Mouse (Mus musculus) neural tube, embryonic 13.5 days (tissue): ENCODE data around the gene Rbpjl. TPM values are rescaled to one million over a fixed set of nuclear protein-coding genes. Genes with fewer than 3 reads are reported as not detected.

Experiments
- ATAC-seq: fragments of 200-750 bp; cut with Nextera tagmentation; 2 replicates; pipeline ENCODE4 v1.8.0; 2017; ENCODE audit warnings: low read depth, mild to moderate bottlenecking, moderate TSS enrichment, moderate library complexity
- H3K27ac ChIP-seq: fragments of 300-500 bp; sonication (generic); replicated peaks from 2 replicates; pipeline ENCODE4 v1.5.1; 2015; ENCODE audit warnings: moderate library complexity, mild to moderate bottlenecking, inconsistent platforms
- H3K27me3 ChIP-seq: fragments of 300-500 bp; sonication (generic); 2 replicates; pipeline ENCODE4 v1.6.1; 2015; ENCODE audit warnings: mild to moderate bottlenecking, inconsistent platforms
- H3K36me3 ChIP-seq: fragments of 300-500 bp; sonication (generic); 2 replicates; pipeline ENCODE4 v1.6.1; 2015; ENCODE audit warnings: mild to moderate bottlenecking, inconsistent platforms
- H3K4me1 ChIP-seq: fragments of 300-500 bp; sonication (generic); replicated peaks from 2 replicates; pipeline ENCODE4 v1.6.1; 2015; ENCODE audit warnings: inconsistent platforms
- H3K4me2 ChIP-seq: fragments of 300-500 bp; sonication (generic); 2 replicates; pipeline ENCODE4 v1.6.1; 2015; ENCODE audit warnings: inconsistent platforms, mild to moderate bottlenecking, moderate library complexity
- H3K4me3 ChIP-seq: fragments of 300-500 bp; sonication (generic); 2 replicates; pipeline ENCODE4 v1.5.1; 2015; ENCODE audit warnings: mild to moderate bottlenecking, inconsistent platforms
- H3K9ac ChIP-seq: fragments of 300-500 bp; sonication (generic); 2 replicates; pipeline ENCODE4 v1.6.1; 2015; ENCODE audit warnings: moderate library complexity, mild to moderate bottlenecking, inconsistent platforms
- H3K9me3 ChIP-seq: fragments of 300-500 bp; sonication (generic); 2 replicates; pipeline ENCODE4 v1.6.1; 2016; ENCODE audit warnings: inconsistent platforms
- WGBS: fragments of 180-500 bp; shearing (Covaris S2); methylation state at CpG from one replicate; pipeline ENCODE4 v1.1.7; 2015; 5-methylcytosine and 5-hydroxymethylcytosine counted together
- polyA plus RNA-seq: library from polyadenylated mRNA; unstranded; fragments of >200 nt; fragmentation: Nextera tagmentation; extraction: Ambion mirVana; gene quantifications from 2 replicates; pipeline ENCODE4 v1.2.1, GENCODE M21; 2015

The Rbpjl gene
- polyA plus RNA-seq = 0.08 and 0.10 TPM in 2 replicates

DNA sequence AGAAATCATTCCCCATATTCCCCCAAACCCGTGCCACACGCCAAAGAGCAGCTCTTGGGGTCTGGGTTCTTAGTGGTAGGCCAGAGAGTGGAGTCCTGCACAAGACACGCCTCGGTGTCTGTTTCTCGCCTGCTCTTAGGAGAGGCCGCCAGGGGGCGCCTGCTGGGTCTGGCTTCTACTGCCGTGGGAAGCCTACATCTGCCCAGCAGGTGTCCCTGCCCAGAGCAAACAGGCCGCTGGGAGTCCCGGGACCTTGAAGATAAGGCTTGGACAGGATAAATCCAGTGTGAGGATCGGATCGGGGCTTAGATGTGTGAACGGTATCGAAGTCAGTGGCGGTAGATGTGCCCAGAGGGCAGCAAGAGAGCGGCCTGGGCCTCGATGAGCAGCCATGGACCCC is at the start of gene Rbpjl:
TSS of gene Rbpjl (plus strand) at position 236 of the 400 bp plus-strand sequence.
- ATAC-seq = no peak
- Histone ChIP-seq H3K27ac (no peak within 1 kb of the TSS), H3K9me3 (no peaks in the 10 kb centered on the region), H3K27me3 (peaks cover 92% of the 10 kb centered on the region), H3K4me2 (peak within 1 kb of the TSS; percentile 59), H3K4me3 (peak within 1 kb of the TSS; percentile 33), H3K9ac (0 out of 2 replicates have a peak within 1 kb of the TSS, but pooled peaks have one; percentile 27), H3K4me1 (peaks cover 28% of the 10 kb centered on the region), H3K36me3 (no peaks in the 10 kb centered on the region)
- WGBS = 2% methylated on average over 17 of the region's 17 CpGs

DNA sequence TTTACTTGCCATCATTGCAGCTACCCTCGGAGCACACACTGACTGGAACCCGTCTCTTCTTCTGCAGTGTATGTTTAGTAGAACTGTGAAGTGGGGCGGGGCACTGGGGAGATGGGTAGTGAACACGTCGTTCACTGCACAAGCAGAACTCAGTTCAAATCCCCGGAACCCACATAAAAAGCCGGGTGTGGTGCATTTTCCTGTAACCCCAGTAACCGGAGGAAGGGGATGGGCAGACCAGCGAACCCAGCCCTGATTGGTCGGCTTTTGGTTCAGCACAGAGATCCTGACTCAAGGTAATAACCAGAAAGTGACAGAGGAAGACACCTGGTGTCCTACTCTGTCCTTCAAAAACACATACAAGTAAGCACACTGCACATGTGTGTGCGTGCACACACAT is 49.6 kb upstream of the Rbpjl start:
- Histone ChIP-seq H3K36me3 (no peaks in the 10 kb centered on the region), H3K27me3 (no peaks in the 10 kb centered on the region), H3K4me1 (no peaks in the 10 kb centered on the region), H3K4me2 (no peak overlapping the region), H3K27ac (no peak overlapping the region), H3K4me3 (no peak overlapping the region), H3K9me3 (no peaks in the 10 kb centered on the region), H3K9ac (no peak overlapping the region)
- no peak for ATAC-seq
- 93% methylated on average over 11 of the region's 11 CpGs for WGBS

DNA sequence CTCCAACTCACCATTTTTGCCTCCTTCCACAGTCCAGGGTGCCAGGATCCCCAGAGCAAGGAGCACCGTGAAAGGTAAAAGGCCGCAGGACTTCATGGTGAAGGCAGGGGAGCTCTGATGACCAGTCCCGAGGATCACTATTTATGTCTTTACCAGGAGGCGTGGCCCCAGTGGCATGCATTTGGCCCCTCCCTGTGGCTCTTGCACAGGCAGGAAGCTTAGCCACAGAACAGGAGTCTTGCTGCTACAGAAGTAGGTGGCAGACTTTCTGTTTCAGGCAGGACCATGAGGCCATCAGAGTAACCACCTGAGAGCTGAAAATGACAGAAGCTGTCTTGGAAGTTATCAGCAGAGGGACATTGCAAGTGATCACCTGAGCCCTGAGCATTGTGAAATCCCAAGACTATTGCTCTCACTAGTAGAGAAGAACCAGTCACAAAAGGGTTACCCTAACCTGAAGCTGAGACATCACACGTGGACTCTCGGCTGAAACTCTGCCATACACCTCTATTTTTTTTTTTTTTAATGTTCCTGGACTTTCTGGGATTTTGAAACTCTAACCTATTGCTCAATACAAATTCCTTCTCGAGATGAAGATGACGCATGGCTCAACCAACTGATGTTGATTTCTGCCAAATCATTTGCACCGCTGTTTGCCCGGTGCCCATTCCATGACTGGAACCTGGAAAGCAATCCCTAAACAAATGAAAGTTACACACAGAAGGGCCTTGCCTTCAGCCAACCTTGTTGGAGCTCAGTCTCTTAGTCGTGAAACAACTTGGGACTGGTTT is 46.6 kb upstream of the Rbpjl start:
- no peak overlapping the region for H3K4me2 ChIP-seq
- WGBS = 78% methylated on average over 11 of the region's 11 CpGs
- no peak overlapping the region for H3K9ac ChIP-seq
- H3K4me3 ChIP-seq = no peak overlapping the region
- no peaks in the 10 kb centered on the region for H3K4me1 ChIP-seq
- ATAC-seq = no peak
- H3K36me3 ChIP-seq = no peaks in the 10 kb centered on the region
- H3K27me3 ChIP-seq = no peaks in the 10 kb centered on the region
- no peak overlapping the region for H3K27ac ChIP-seq
- no peaks in the 10 kb centered on the region for H3K9me3 ChIP-seq

DNA sequence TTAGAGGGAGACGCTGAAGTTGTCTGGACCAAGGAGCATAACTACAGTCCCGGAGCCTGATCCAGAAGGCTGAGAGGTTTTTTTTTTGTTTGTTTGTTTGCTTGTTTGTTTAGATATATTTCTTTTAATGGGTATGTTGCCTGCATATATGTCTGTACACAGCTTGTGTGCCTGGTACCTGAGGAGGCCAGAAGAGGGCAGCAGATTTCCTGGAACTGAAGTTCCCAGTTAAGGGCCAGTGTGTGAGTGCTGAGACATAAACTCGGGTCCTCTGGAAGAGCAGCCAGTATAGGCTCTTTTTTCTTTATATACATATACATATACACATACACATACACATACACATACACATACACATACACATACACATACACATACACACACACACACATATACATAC is 44.6 kb upstream of the Rbpjl start:
- H3K9me3 ChIP-seq = no peaks in the 10 kb centered on the region
- WGBS = 83% methylated on average over 3 of the region's 3 CpGs
- H3K4me2 ChIP-seq = no peak overlapping the region
- H3K36me3 ChIP-seq = no peaks in the 10 kb centered on the region
- no peaks in the 10 kb centered on the region for H3K4me1 ChIP-seq
- H3K27me3 ChIP-seq = no peaks in the 10 kb centered on the region
- ATAC-seq = no peak
- H3K27ac ChIP-seq = no peak overlapping the region
- H3K9ac ChIP-seq = no peak overlapping the region
- no peak overlapping the region for H3K4me3 ChIP-seq

DNA sequence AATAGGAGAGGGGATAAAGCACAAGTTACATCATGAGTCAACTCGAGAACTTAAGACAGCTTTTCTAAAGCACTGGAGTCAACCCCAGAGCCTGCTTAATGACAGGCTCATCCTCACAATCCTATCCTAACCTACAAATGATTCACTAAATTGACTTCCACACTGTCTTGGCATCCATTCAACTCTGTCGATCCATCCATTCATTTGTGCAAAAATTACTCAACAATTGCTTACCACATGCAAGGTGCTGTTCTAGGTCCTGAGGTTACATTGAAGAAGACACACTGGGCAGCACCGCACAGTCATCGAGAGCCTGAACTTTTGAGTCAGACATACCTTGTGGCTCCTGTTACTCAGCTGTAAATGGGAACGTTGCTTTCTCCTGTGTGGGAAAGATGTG is 43.9 kb upstream of the Rbpjl start:
- no peak overlapping the region for H3K27ac ChIP-seq
- ATAC-seq = no peak
- WGBS = 84% methylated on average over 5 of the region's 5 CpGs
- H3K4me3 ChIP-seq = no peak overlapping the region
- no peaks in the 10 kb centered on the region for H3K27me3 ChIP-seq
- H3K9ac ChIP-seq = no peak overlapping the region
- H3K4me2 ChIP-seq = no peak overlapping the region
- no peaks in the 10 kb centered on the region for H3K36me3 ChIP-seq
- no peaks in the 10 kb centered on the region for H3K9me3 ChIP-seq
- H3K4me1 ChIP-seq = no peaks in the 10 kb centered on the region

DNA sequence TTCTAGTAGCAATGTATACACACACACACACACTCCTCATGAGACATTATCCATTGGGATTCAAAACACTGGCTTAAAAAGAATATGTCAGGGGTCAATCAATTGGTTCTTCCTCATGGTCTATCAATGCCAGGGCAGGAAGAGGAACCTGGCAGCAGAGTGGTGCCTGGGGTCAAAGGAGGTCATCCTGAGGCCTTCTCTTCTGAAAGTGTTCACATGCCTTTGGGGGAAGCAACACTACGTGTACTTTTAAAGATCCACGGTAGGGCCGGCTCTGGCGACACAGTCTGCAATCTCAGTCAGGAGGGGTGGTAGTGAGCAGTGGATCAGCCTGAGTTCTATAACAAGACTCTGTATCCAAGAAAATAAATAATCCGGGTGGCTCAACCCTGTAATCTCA is 43.3 kb upstream of the Rbpjl start:
- WGBS = 77% methylated on average over 5 of the region's 5 CpGs
- Histone ChIP-seq H3K4me1 (no peaks in the 10 kb centered on the region), H3K9me3 (no peaks in the 10 kb centered on the region), H3K27ac (no peak overlapping the region), H3K4me3 (no peak overlapping the region), H3K27me3 (no peaks in the 10 kb centered on the region), H3K4me2 (no peak overlapping the region), H3K36me3 (no peaks in the 10 kb centered on the region), H3K9ac (no peak overlapping the region)
- no peak for ATAC-seq

DNA sequence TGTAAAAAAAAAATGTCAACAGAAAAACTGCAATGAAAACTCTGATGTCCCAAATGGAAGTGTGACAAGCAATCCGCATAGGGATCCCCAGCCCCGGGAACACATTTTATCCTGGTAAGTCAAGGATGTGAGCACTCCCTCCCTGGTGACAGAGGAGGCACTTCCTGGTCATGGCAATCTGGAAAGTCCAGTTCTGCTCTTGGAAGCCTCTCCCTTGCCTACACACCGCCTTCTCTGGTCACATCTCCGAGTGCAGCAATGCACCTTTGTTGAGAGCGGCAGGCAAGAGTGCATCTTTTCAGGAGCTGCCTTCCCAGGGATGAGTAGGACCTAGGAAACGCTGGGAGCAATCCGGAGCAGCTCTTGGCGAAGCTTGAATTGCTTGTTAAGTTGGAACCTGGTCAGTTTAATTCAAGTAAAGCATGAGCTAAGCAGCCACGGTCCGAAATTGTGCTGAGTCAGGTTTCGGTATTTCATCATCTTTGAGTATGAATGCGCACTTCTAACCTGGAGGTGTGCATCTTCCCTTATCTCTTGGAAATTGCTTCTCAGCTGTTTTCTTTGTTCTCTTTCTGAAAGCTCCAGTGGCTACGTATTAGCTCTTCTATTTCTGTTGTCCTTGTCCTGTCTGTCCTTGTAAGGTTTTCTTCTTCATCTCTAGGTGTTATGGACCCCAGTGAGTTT is 41.8 kb upstream of the Rbpjl start:
- no peaks in the 10 kb centered on the region for H3K9me3 ChIP-seq
- H3K9ac ChIP-seq = no peak overlapping the region
- H3K27ac ChIP-seq = no peak overlapping the region
- no peaks in the 10 kb centered on the region for H3K36me3 ChIP-seq
- WGBS = 38% methylated on average over 13 of the region's 13 CpGs
- no peak overlapping the region for H3K4me3 ChIP-seq
- H3K4me2 ChIP-seq = no peak overlapping the region
- no peak for ATAC-seq
- H3K4me1 ChIP-seq = no peaks in the 10 kb centered on the region
- no peaks in the 10 kb centered on the region for H3K27me3 ChIP-seq

DNA sequence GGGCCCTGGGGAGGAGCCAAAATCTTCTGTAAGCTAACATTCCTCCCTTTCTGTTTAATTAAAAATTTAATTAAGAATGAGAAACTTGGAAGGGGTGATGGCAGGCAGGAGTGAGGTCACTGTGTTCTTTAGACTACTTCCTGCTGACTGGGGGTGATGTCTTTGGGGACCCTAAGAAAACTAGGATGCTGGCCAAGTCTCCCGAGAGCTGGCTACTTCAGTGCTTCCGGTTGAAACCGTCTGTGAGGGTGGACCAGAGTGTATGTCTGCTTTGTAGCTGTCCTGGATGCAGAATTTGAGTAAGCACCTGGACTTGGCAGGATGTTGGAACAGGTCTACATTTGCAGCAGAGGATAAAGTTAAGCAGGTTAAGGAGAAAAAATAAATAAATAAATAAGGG is 36.0 kb upstream of the Rbpjl start:
- 77% methylated on average over 3 of the region's 3 CpGs for WGBS
- Histone ChIP-seq H3K4me2 (no peak overlapping the region), H3K27ac (no peak overlapping the region), H3K9me3 (no peaks in the 10 kb centered on the region), H3K4me3 (no peak overlapping the region), H3K4me1 (no peaks in the 10 kb centered on the region), H3K36me3 (no peaks in the 10 kb centered on the region), H3K9ac (no peak overlapping the region), H3K27me3 (no peaks in the 10 kb centered on the region)
- no peak for ATAC-seq

DNA sequence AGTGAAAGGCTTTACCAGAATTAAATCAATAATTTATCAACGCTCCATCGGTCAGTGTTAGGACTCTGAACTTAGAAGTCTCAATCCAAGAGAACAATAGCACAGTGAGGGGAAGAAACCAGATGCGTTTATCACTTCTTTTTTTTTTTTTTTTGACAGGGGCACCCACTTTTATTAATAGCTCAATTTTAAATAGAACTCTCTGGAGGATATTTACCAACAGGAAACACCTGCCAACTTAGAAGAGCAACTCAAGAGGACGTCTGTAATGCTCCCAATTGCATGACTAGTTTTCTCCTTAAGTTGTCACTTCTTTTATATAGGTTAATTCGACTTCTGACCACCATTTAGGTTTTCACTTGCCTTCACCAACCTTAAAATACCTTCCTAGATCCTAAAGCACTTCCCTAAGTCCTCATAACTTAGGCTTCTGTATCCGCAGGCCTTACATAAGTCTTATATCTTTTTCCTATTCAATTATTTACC is 34.3 kb upstream of the Rbpjl start:
- Histone ChIP-seq H3K4me3 (no peak overlapping the region), H3K4me1 (no peaks in the 10 kb centered on the region), H3K27me3 (no peaks in the 10 kb centered on the region), H3K9me3 (no peaks in the 10 kb centered on the region), H3K36me3 (no peaks in the 10 kb centered on the region), H3K9ac (no peak overlapping the region), H3K27ac (no peak overlapping the region), H3K4me2 (no peak overlapping the region)
- no peak for ATAC-seq
- WGBS = 82% methylated on average over 6 of the region's 6 CpGs

DNA sequence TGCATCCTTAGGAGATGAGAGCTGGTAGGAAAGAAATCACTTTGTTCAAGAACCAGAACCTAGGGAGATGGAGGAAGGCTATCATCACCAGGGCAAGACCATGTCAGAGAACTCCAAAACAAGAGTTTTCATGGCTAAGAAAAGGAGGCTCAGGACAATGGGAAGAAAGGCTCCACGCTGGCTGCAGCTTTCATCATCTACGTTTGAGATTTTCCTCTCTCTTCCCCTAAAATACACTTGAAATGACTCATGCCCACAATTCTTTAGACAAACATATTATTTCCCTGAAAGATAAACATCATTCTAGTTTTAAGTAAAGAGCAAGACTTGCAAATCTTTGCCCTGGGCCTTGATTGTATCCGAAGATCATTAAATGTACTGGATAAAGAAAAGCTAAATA is 31.6 kb upstream of the Rbpjl start:
- Histone ChIP-seq H3K27me3 (no peaks in the 10 kb centered on the region), H3K9ac (no peak overlapping the region), H3K4me2 (no peak overlapping the region), H3K4me1 (no peaks in the 10 kb centered on the region), H3K36me3 (no peaks in the 10 kb centered on the region), H3K9me3 (no peaks in the 10 kb centered on the region), H3K4me3 (no peak overlapping the region), H3K27ac (no peak overlapping the region)
- no peak for ATAC-seq
- WGBS = 88% methylated on average over 3 of the region's 3 CpGs

DNA sequence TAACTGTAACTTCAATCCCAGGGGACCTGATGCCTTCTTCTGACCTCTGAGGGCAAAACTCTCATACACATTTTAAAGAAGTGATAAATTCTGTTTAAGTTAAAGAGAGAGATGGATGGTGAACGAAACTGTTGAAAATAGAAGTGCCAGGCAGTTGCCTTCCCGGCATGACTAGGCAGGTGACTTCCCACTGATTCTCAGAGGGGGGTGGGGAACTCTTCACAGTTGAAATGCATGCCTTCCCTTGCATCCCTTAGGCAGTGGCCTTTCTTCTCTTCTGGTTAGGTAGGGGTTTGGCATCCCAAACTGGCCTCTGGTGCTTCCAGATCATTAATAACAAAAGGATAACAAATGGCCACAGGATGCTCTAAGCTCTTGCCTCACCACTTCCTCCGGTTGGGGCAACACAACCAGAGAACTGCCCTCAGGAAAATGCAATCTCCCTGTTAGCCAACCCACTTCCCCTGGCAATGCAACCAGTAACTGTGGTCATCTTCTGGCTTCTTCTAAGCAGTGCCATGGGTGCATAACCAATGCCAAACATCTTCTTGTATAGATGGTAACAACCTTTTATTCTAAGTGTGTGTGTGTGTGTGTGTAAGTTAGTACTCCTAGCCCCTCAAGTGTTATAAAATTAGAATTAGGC is 30.4 kb upstream of the Rbpjl start:
- H3K4me1 ChIP-seq = no peaks in the 10 kb centered on the region
- 30% methylated on average over 3 of the region's 3 CpGs for WGBS
- H3K27me3 ChIP-seq = no peaks in the 10 kb centered on the region
- no peak overlapping the region for H3K9ac ChIP-seq
- no peaks in the 10 kb centered on the region for H3K36me3 ChIP-seq
- H3K4me2 ChIP-seq = no peak overlapping the region
- no peak overlapping the region for H3K27ac ChIP-seq
- H3K9me3 ChIP-seq = no peaks in the 10 kb centered on the region
- no peak for ATAC-seq
- H3K4me3 ChIP-seq = no peak overlapping the region

DNA sequence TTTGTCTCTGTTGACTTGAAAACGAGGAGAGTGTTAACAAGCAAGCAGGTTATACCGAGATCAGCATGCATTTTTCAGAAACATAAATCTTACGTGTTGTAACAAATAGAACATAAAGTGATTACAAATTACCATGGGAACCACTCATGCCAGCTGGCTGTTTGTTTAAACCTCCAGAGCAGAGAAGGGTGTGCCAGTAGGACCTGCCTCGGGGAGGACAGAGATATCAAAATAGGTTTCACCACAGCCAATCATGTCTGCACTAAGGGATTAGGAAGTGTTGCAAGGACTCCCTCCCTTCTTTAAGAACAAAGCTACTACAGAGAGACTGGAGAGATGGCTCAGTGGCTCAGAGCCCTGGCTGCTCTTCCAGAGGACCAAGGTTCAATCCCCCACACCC is 29.8 kb upstream of the Rbpjl start:
- H3K4me2 ChIP-seq = no peak overlapping the region
- no peaks in the 10 kb centered on the region for H3K4me1 ChIP-seq
- H3K27me3 ChIP-seq = no peaks in the 10 kb centered on the region
- no peak overlapping the region for H3K27ac ChIP-seq
- no peaks in the 10 kb centered on the region for H3K36me3 ChIP-seq
- H3K9ac ChIP-seq = no peak overlapping the region
- ATAC-seq = no peak
- 42% methylated on average over 4 of the region's 4 CpGs for WGBS
- no peak overlapping the region for H3K4me3 ChIP-seq
- H3K9me3 ChIP-seq = no peaks in the 10 kb centered on the region
